Mouse (Mus musculus): ENCODE data around the gene Mmp9. TPM values are rescaled to one million over a fixed set of nuclear protein-coding genes. Genes with fewer than 3 reads are reported as not detected.

Gene Mmp9
- polyA plus RNA-seq, 1 experiment, result 1.8 TPM

DNA sequence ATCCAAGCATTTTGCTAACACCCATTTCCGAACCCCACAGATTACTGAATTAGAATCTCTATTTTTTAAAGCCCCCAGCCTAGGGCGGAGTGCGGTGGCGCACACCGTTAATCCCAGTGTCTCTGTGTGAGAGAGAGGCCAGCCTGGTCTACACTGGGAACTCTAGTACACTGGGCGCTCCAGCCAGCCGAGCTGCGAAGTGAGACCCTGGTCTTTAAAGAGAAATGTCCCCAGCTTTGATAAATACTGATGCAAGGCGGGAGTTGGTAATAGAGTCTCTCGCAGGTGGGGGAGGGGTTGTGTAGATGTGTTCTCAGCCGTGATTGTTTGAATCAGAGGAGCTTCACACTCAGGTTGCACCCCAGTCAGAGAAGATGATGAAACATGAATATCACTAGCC lies 1.5 kb upstream of the Mmp9 start:
- H3K4me3 ChIP-seq (ENCODE audit: insufficient read depth, low read depth, low read length), result no peak overlapping the region

DNA sequence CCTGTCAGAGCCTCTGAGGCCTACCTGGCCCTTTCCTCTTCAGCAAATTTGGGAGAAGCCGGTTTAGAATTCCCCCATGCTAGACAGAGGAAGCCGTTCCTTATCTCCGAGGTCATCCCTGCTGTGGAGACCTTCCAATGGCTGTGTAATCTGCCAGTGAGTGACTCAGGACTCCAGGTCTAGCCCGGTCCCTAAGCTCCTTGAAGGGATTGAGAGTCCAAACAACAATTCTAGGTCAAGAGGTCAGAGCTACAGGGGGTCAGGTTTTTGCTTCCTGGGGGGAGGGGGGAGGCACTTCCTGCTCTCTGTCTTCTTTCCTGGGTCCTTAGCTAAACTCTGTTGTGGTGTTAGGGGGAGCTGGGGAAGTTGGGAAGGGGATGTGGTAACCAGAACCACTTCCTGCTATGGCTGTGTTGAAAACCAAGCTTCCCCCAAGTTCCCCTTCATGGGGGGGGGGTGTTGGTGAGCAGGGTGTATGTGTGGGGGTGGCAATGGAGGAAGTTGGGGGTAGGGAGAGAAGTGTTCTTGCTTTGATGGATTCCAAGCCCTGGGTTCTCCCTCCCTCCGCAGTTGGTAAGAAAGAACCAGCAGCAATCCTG lies 2.2 kb downstream of the Mmp9 start:
- no peak overlapping the region for H3K27ac ChIP-seq (ENCODE audit: insufficient read depth, low read depth, low read length)
- H3K27me3 ChIP-seq (replicated peaks; ENCODE audit: control insufficient read depth, insufficient read depth, low read length), result no peaks in the 10 kb centered on the region
- H3K4me1 ChIP-seq (ENCODE audit: control insufficient read depth, insufficient read depth, low read length), result peaks cover 5% of the 10 kb centered on the region; the same call in 1 of the 2 replicates
- peak; percentile 33 for DNase-seq
- no peaks in the 10 kb centered on the region for H3K36me3 ChIP-seq (ENCODE audit: control insufficient read depth, insufficient read depth, low read length)
- H3K4me3 ChIP-seq (ENCODE audit: insufficient read depth, low read depth, low read length), result no peak overlapping the region
- WGBS, result 42% methylated on average over 5 of the region's 5 CpGs
- no peak for TF ChIP-seq CTCF (conservative IDR thresholded peaks at IDR 0.05; ENCODE audit: insufficient read depth, insufficient read length, low read depth, low read length)
- no peak for TF ChIP-seq POLR2A (IDR thresholded peaks at IDR 0.05; ENCODE audit: low read depth, low read length)

More for the DNA sequence above, 1.5 kb upstream of the Mmp9 start:
- H3K4me1 ChIP-seq (ENCODE audit: control insufficient read depth, insufficient read depth, low read length), result peaks cover 5% of the 10 kb centered on the region; the same call in 1 of the 2 replicates
- no peak overlapping the region for H3K27ac ChIP-seq (ENCODE audit: insufficient read depth, low read depth, low read length)
- WGBS, result 9% methylated on average over 11 of the region's 11 CpGs
- H3K36me3 ChIP-seq (ENCODE audit: control insufficient read depth, insufficient read depth, low read length), result no peaks in the 10 kb centered on the region
- TF ChIP-seq CTCF (conservative IDR thresholded peaks at IDR 0.05; ENCODE audit: insufficient read depth, insufficient read length, low read depth, low read length), result no peak
- TF ChIP-seq POLR2A (IDR thresholded peaks at IDR 0.05; ENCODE audit: low read depth, low read length), result no peak
- no peaks in the 10 kb centered on the region for H3K27me3 ChIP-seq (replicated peaks; ENCODE audit: control insufficient read depth, insufficient read depth, low read length)
- no peak for DNase-seq

DNA sequence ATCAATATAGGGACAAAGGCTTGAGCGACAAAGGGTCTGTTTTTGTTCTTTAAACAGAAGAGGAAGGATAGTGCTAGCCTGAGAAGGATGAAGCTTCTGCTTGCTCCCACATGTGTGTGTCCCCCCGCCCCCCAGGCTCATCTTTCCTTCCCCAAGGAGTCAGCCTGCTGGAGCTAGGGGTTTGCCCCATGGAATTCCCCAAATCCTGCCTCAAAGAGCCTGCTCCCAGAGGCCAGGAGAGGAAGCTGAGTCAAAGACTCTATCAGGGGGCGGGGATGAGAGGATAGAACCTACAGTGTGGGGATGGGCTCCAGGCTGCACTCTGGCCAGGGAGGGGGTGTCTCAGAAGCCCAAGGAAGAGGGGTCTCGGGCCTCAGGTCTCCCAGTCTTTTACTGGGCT lies 6.9 kb downstream of the Mmp9 start:
- peaks cover 1% of the 10 kb centered on the region; the same call in 1 of the 2 replicates for H3K27me3 ChIP-seq (replicated peaks; ENCODE audit: control insufficient read depth, insufficient read depth, low read length)
- no peaks in the 10 kb centered on the region for H3K4me1 ChIP-seq (ENCODE audit: control insufficient read depth, insufficient read depth, low read length)

DNA sequence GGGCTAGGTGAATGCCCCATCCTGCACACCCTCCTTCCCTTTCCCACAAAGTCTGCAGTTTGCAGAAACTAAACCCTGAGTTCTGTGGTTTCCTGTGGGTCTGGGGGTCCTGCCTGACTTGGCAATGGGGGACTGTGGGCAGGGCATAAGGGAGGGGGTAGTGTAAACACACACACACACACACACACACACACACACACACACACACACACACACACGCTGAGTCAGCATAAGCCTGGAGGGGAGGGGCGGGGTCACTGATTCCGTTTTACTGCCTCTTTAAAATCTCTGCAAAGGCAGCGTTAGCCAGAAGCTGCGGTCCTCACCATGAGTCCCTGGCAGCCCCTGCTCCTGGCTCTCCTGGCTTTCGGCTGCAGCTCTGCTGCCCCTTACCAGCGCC lies 7.3 kb downstream of the Mmp9 start:
- H3K36me3 ChIP-seq (ENCODE audit: control insufficient read depth, insufficient read depth, low read length), result no peaks in the 10 kb centered on the region
- H3K4me1 ChIP-seq (ENCODE audit: control insufficient read depth, insufficient read depth, low read length), result no peaks in the 10 kb centered on the region
- H3K27me3 ChIP-seq (replicated peaks; ENCODE audit: control insufficient read depth, insufficient read depth, low read length), result peaks cover 1% of the 10 kb centered on the region; the same call in 1 of the 2 replicates
- WGBS, result 6% methylated on average over 7 of the region's 7 CpGs
- no peak for DNase-seq
- TF ChIP-seq CTCF (conservative IDR thresholded peaks at IDR 0.05; ENCODE audit: insufficient read depth, insufficient read length, low read depth, low read length) (no peak), POLR2A (IDR thresholded peaks at IDR 0.05; ENCODE audit: low read depth, low read length) (no peak)
- H3K4me3 ChIP-seq (ENCODE audit: insufficient read depth, low read depth, low read length), result no peak overlapping the region
- H3K27ac ChIP-seq (ENCODE audit: insufficient read depth, low read depth, low read length), result no peak overlapping the region

More for the DNA sequence above, 6.9 kb downstream of the Mmp9 start:
- WGBS, result 48% methylated on average over 4 of the region's 4 CpGs
- no peak for DNase-seq
- no peaks in the 10 kb centered on the region for H3K36me3 ChIP-seq (ENCODE audit: control insufficient read depth, insufficient read depth, low read length)
- H3K27ac ChIP-seq (ENCODE audit: insufficient read depth, low read depth, low read length), result no peak overlapping the region
- TF ChIP-seq POLR2A (IDR thresholded peaks at IDR 0.05; ENCODE audit: low read depth, low read length) (no peak), CTCF (conservative IDR thresholded peaks at IDR 0.05; ENCODE audit: insufficient read depth, insufficient read length, low read depth, low read length) (no peak)
- H3K4me3 ChIP-seq (ENCODE audit: insufficient read depth, low read depth, low read length), result no peak overlapping the region

DNA sequence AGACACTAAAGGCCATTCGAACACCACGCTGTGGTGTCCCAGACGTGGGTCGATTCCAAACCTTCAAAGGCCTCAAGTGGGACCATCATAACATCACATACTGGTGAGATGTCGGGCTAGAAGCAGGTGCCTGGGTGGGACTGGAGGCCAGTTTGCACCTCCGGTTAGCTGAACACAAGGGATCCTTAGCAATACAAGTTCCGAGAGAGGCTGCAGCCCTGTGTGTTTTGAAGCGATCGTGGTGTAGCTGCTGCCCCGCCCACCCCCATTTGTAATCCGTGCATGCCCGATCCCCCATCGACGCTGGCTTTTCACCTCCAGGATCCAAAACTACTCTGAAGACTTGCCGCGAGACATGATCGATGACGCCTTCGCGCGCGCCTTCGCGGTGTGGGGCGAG lies 8.4 kb downstream of the Mmp9 start:
- Histone ChIP-seq H3K27me3 (replicated peaks; ENCODE audit: control insufficient read depth, insufficient read depth, low read length) (peaks cover 1% of the 10 kb centered on the region; the same call in 1 of the 2 replicates), H3K4me3 (ENCODE audit: insufficient read depth, low read depth, low read length) (no peak overlapping the region), H3K36me3 (ENCODE audit: control insufficient read depth, insufficient read depth, low read length) (no peaks in the 10 kb centered on the region), H3K4me1 (ENCODE audit: control insufficient read depth, insufficient read depth, low read length) (no peaks in the 10 kb centered on the region), H3K27ac (ENCODE audit: insufficient read depth, low read depth, low read length) (no peak overlapping the region)
- 6% methylated on average over 25 of the region's 25 CpGs for WGBS
- TF ChIP-seq CTCF (conservative IDR thresholded peaks at IDR 0.05; ENCODE audit: insufficient read depth, insufficient read length, low read depth, low read length) (no peak), POLR2A (IDR thresholded peaks at IDR 0.05; ENCODE audit: low read depth, low read length) (no peak)
- DNase-seq, result no peak

DNA sequence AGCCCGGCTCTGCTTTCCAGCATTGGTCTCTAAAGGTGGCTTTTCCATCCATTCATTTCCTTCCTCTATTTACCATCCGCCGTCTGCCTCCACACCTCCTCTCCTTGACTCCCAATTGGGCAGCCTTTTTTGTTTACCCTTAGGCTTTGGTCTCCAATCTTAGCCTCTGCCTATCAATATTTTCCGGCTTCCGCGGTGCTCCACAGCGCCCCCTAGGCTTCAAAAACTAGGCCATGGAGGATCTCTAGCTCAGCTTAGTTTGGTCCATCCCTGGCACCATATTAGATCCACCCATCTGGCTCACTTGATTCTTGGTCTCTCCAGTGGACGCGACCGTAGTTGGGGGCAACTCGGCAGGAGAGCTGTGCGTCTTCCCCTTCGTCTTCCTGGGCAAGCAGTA lies 9.9 kb downstream of the Mmp9 start:
- Histone ChIP-seq H3K4me3 (ENCODE audit: insufficient read depth, low read depth, low read length) (no peak overlapping the region), H3K27ac (ENCODE audit: insufficient read depth, low read depth, low read length) (no peak overlapping the region), H3K4me1 (ENCODE audit: control insufficient read depth, insufficient read depth, low read length) (no peaks in the 10 kb centered on the region), H3K27me3 (replicated peaks; ENCODE audit: control insufficient read depth, insufficient read depth, low read length) (peaks cover 1% of the 10 kb centered on the region; the same call in 1 of the 2 replicates), H3K36me3 (ENCODE audit: control insufficient read depth, insufficient read depth, low read length) (no peaks in the 10 kb centered on the region)
- DNase-seq, result no peak
- 28% methylated on average over 13 of the region's 13 CpGs for WGBS
- TF ChIP-seq CTCF (conservative IDR thresholded peaks at IDR 0.05; ENCODE audit: insufficient read depth, insufficient read length, low read depth, low read length), result peak; percentile 47
- TF ChIP-seq POLR2A (IDR thresholded peaks at IDR 0.05; ENCODE audit: low read depth, low read length), result no peak

DNA sequence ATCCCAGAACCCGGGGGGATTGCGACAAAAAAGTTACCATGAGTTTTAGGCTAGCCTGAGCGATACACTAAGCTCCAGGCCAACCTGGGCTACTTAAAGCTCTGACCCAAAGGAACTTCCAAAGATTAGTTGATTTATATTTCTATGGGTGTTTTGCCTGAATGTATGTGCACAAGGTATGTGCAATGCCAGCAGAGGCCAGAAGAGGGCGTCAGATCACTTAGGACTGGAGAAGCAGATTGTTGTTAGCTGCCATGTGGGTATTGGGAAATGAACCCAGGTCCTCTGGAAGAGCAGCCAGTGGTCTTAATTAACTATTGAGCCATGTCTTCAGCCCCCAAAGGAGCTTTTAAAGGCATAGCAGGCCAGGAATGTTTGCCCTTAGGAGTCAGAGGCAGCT lies 11.2 kb downstream of the Mmp9 start:
- Histone ChIP-seq H3K27me3 (replicated peaks; ENCODE audit: control insufficient read depth, insufficient read depth, low read length) (peaks cover 1% of the 10 kb centered on the region; the same call in 1 of the 2 replicates), H3K27ac (ENCODE audit: insufficient read depth, low read depth, low read length) (no peak overlapping the region), H3K4me3 (ENCODE audit: insufficient read depth, low read depth, low read length) (no peak overlapping the region), H3K36me3 (ENCODE audit: control insufficient read depth, insufficient read depth, low read length) (no peaks in the 10 kb centered on the region), H3K4me1 (ENCODE audit: control insufficient read depth, insufficient read depth, low read length) (no peaks in the 10 kb centered on the region)
- WGBS, result 84% methylated on average over 4 of the region's 4 CpGs
- no peak for DNase-seq
- TF ChIP-seq POLR2A (IDR thresholded peaks at IDR 0.05; ENCODE audit: low read depth, low read length), result no peak
- TF ChIP-seq CTCF (conservative IDR thresholded peaks at IDR 0.05; ENCODE audit: insufficient read depth, insufficient read length, low read depth, low read length), result peak; percentile 26; the same call in 1 of the 2 replicates

All from kidney, adult 2 months (tissue).